Mouse (Mus musculus) lung, embryonic 14.5 days (tissue): ENCODE measurements at regions not wholly inside any gene's neighbourhood (a gene's known extent, or its start where the extent isn't known, plus 50 kb on each side); places are given as distances from the start of the nearest gene placed in this dataset.

Experiments used
- ATAC-seq: fragments of 200-750 bp; cut with Nextera tagmentation; 2 replicates; pipeline ENCODE4 v1.8.0; 2017; ENCODE audit warnings: mild to moderate bottlenecking, moderate TSS enrichment, moderate library complexity; ENCODE audit not compliant: insufficient read depth
- DNase-seq: peaks from one replicate; pipeline ENCODE4 v3.0.0-alpha.2; 2015
- H3K27ac ChIP-seq: fragments of 300-500 bp; sonication (generic); 2 replicates; pipeline ENCODE4 v1.5.1; 2014; ENCODE audit warnings: low read depth, mild to moderate bottlenecking, moderate library complexity
- H3K27me3 ChIP-seq: fragments of 300-500 bp; sonication (generic); 2 replicates; pipeline ENCODE4 v1.6.1; 2014; ENCODE audit warnings: low read length, control low read depth; ENCODE audit not compliant: insufficient read depth
- H3K36me3 ChIP-seq: fragments of 300-500 bp; sonication (generic); 2 replicates; pipeline ENCODE4 v1.6.1; 2014; ENCODE audit warnings: control low read depth; ENCODE audit not compliant: insufficient read depth
- H3K4me1 ChIP-seq: fragments of 300-500 bp; sonication (generic); 2 replicates; pipeline ENCODE4 v1.6.1; 2014; ENCODE audit warnings: antibody characterized with exemption, control low read depth; ENCODE audit not compliant: insufficient read depth
- H3K4me2 ChIP-seq: fragments of 300-500 bp; sonication (generic); 2 replicates; pipeline ENCODE4 v1.6.1; 2014; ENCODE audit warnings: mild to moderate bottlenecking
- H3K4me3 ChIP-seq: fragments of 300-500 bp; sonication (generic); 2 replicates; pipeline ENCODE4 v1.5.1; 2014; ENCODE audit warnings: low read depth, low read length
- H3K9ac ChIP-seq: fragments of 300-500 bp; sonication (generic); 2 replicates; pipeline ENCODE4 v1.6.1; 2014
- H3K9me3 ChIP-seq: fragments of 300-500 bp; sonication (generic); 2 replicates; pipeline ENCODE4 v1.6.1; 2016; ENCODE audit warnings: low read depth, low read length, control low read depth
- CTCF ChIP-seq: IDR thresholded peaks from 2 replicates; pipeline ENCODE4 v1.5.1; 2016; ENCODE audit warnings: antibody characterized with exemption, low read depth
- whole genome bisulfite sequencing: fragments of 180-500 bp; shearing (Covaris S2); extraction: QIAGEN DNeasy Blood & Tissue Kit; methylation state at CpG from one replicate; pipeline ENCODE4 v1.1.7; 2014; 5-methylcytosine and 5-hydroxymethylcytosine counted together

- Histone ChIP-seq H3K27ac (no peak overlapping the region), H3K4me1 (no peaks in the 10 kb centered on the region), H3K4me2 (no peak overlapping the region), H3K9ac (no peak overlapping the region), H3K27me3 (no peaks in the 10 kb centered on the region), H3K4me3 (no peak overlapping the region), H3K36me3 (no peaks in the 10 kb centered on the region), H3K9me3 (no peaks in the 10 kb centered on the region)
- ATAC-seq (no peak), DNase-seq (no peak)
- 83% methylated on average over 2 of the region's 2 CpGs for WGBS
- TF ChIP-seq CTCF = no peak
These were observed 294.2 kb upstream of the Gria1 start for GRCm38 (mm10) chr11:56716953-56717352.

- H3K9ac ChIP-seq = no peak overlapping the region
- DNase-seq = peak; percentile 1
- H3K9me3 ChIP-seq = no peaks in the 10 kb centered on the region
- H3K27ac ChIP-seq = no peak overlapping the region
- WGBS = 40% methylated on average over 3 of the region's 3 CpGs
- ATAC-seq = no peak
- no peak for TF ChIP-seq CTCF
- no peak overlapping the region for H3K4me3 ChIP-seq
- H3K4me1 ChIP-seq = no peaks in the 10 kb centered on the region; the same call in 1 of the 2 replicates
- no peak overlapping the region for H3K4me2 ChIP-seq
- no peaks in the 10 kb centered on the region for H3K27me3 ChIP-seq
- H3K36me3 ChIP-seq = no peaks in the 10 kb centered on the region
These were observed 286.0 kb upstream of the Gria1 start for GRCm38 (mm10) chr11:56725141-56725540.

GRCm38 (mm10) chr11:56726161-56726560 lies 285.0 kb upstream of the Gria1 start:
- ATAC-seq = no peak

GRCm38 (mm10) chr11:56727556-56727955 lies 283.6 kb upstream of the Gria1 start:
- Histone ChIP-seq H3K36me3 (no peaks in the 10 kb centered on the region), H3K4me2 (no peak overlapping the region), H3K27me3 (no peaks in the 10 kb centered on the region), H3K9ac (no peak overlapping the region), H3K27ac (no peak overlapping the region), H3K9me3 (no peaks in the 10 kb centered on the region), H3K4me1 (no peaks in the 10 kb centered on the region; the same call in 1 of the 2 replicates), H3K4me3 (no peak overlapping the region)
- TF ChIP-seq CTCF = no peak
- 47% methylated on average over 4 of the region's 4 CpGs for WGBS
- DNase-seq (no peak), ATAC-seq (no peak)

More at GRCm38 (mm10) chr11:56726161-56726560, 285.0 kb upstream of the Gria1 start:
- no peaks in the 10 kb centered on the region for H3K27me3 ChIP-seq
- H3K36me3 ChIP-seq = no peaks in the 10 kb centered on the region
- no peaks in the 10 kb centered on the region for H3K9me3 ChIP-seq
- TF ChIP-seq CTCF = no peak
- no peak overlapping the region for H3K27ac ChIP-seq
- DNase-seq = no peak
- H3K4me3 ChIP-seq = no peak overlapping the region
- no peaks in the 10 kb centered on the region; the same call in 1 of the 2 replicates for H3K4me1 ChIP-seq
- H3K9ac ChIP-seq = no peak overlapping the region
- H3K4me2 ChIP-seq = no peak overlapping the region

- TF ChIP-seq CTCF = no peak
- H3K27me3 ChIP-seq = no peaks in the 10 kb centered on the region
- H3K4me3 ChIP-seq = no peak overlapping the region
- no peaks in the 10 kb centered on the region; the same call in 1 of the 2 replicates for H3K4me1 ChIP-seq
- 20% methylated on average over 6 of the region's 6 CpGs for WGBS
- no peak overlapping the region for H3K9ac ChIP-seq
- DNase-seq (peak; percentile 67), ATAC-seq (peak; percentile 49; the same call in 1 of the 2 replicates)
- no peaks in the 10 kb centered on the region for H3K9me3 ChIP-seq
- no peaks in the 10 kb centered on the region for H3K36me3 ChIP-seq
- H3K4me2 ChIP-seq = no peak overlapping the region
- no peak overlapping the region for H3K27ac ChIP-seq
These were observed 282.8 kb upstream of the Gria1 start for GRCm38 (mm10) chr11:56728204-56729002.

- Histone ChIP-seq H3K4me2 (no peak overlapping the region), H3K27ac (no peak overlapping the region), H3K36me3 (no peaks in the 10 kb centered on the region), H3K4me1 (no peaks in the 10 kb centered on the region), H3K4me3 (no peak overlapping the region), H3K27me3 (no peaks in the 10 kb centered on the region), H3K9me3 (no peaks in the 10 kb centered on the region), H3K9ac (no peak overlapping the region)
- DNase-seq = no peak
- 64% methylated on average over 2 of the region's 2 CpGs for WGBS
- no peak for ATAC-seq
- TF ChIP-seq CTCF = no peak
These were observed 269.3 kb upstream of the Gria1 start for GRCm38 (mm10) chr11:56741857-56742256.

- H3K27me3 ChIP-seq = no peaks in the 10 kb centered on the region
- no peak for TF ChIP-seq CTCF
- H3K27ac ChIP-seq = no peak overlapping the region
- H3K4me2 ChIP-seq = no peak overlapping the region
- H3K36me3 ChIP-seq = no peaks in the 10 kb centered on the region
- WGBS = 32% methylated on average over 5 of the region's 5 CpGs
- ATAC-seq (no peak), DNase-seq (no peak)
- H3K4me1 ChIP-seq = no peaks in the 10 kb centered on the region
- no peaks in the 10 kb centered on the region for H3K9me3 ChIP-seq
- no peak overlapping the region for H3K9ac ChIP-seq
- H3K4me3 ChIP-seq = no peak overlapping the region
These were observed 261.2 kb upstream of the Gria1 start for GRCm38 (mm10) chr11:56750032-56750431.
